Mouse (Mus musculus): ENCODE data around the gene Gm13697. TPM values are rescaled to one million over a fixed set of nuclear protein-coding genes. Genes with fewer than 3 reads are reported as not detected.
A peak's percentile ranks its signal among the peaks of the same experiment; 100 is the strongest.
"Not testable (repeated sequence)": the region's sequence is repeated elsewhere in the genome, so short reads cannot be mapped to it uniquely, and the experiment has no call there.

The Gm13697 gene
- not detected in 2 replicates for polyA plus RNA-seq (2016; fragmentation: Nextera tagmentation; extraction: Ambion mirVana)

DNA sequence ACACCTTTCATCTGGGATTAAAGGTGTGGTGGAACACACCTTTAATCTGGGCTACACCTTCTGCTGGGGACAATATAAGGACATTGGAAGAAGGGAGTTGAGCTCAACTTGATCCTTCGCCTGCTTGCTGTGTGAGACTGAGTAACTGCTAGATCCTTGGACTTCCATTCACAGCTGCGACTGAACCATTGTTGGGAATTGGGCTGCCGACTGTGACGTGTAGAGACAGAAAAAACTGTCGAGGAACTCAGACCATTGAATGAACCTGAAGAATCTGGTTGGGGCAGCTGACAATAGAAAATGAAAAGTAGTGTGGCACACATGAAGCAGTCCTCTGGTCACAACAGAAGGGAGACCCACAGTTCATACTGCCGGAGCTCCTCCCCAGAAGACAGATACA is at the start of gene Gm13697:
Gene Gm13697 (plus strand): TSS at position 301 of the 400 bp plus-strand sequence.
- H3K4me1 ChIP-seq; H3K27me3 ChIP-seq (ENCODE audit: insufficient read depth, poor library complexity, severe bottlenecking): not testable (repeated sequence)
- WGBS = no CpG with 5 or more reads among the region's 6 CpGs

DNA sequence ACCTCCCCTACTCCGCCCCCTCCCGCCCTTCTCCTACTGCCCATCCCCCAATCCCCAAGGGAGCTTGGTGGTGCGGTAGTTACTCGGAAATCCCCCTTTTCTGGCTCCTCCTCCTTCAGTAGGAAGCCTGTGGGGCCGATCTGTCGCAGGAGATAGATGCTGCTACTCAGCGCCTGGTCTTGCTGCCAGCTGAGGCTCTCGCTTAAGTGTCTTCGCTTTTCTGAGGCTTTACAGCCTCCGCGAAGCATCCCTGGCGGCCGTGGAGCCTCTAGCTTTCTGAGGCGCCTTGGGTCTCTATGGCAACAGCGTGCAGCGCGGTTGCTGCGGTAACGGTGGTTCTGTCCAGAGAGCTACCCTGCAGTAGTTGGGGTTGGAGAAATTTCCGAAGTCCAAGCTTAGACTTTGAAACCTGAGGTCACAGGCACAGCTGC is 43.6 kb upstream of the Gm13697 start, which contains the start of gene Zswim2:
Gene Zswim2 (minus strand): TSS at position 298 of the 431 bp plus-strand sequence.
- Histone ChIP-seq H3K4me1 (peaks cover 4% of the 10 kb centered on the region), H3K4me3 (peak within 1 kb of the TSS; percentile 52), H3K9me3 (no peaks in the 10 kb centered on the region), H3K27me3 (ENCODE audit: insufficient read depth, poor library complexity, severe bottlenecking) (no peaks in the 10 kb centered on the region), H3K36me3 (no peaks in the 10 kb centered on the region), H3K27ac (no peak within 1 kb of the TSS)
- DNase-seq (ENCODE audit: low spot score) = peak; percentile 81
- WGBS = 2% methylated on average over 20 of the region's 20 CpGs

More for the DNA sequence above, at the start of gene Gm13697:
- DNase-seq (ENCODE audit: low spot score); H3K4me3 ChIP-seq; H3K36me3 ChIP-seq; H3K27ac ChIP-seq; H3K9me3 ChIP-seq: not testable (repeated sequence)

DNA sequence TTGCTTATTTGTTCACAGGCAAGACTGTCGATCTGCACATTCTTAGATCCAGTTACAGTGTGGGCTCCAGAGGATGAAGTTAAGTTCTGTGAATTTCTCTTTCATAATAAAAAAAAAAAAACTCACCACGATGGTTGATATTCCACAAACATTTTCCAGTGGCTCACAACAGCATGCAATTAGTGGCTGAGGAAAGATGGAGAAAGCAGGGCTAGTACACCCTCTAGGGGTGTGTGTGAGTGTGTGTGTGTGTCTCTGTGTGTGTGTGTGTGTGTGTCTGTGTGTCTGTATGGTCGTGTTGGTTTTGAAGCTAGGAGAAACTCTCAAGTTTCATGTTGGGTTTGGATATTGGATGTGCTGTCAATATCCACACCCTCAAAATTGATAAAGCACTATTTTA is 43.2 kb upstream of the Gm13697 start:
- 53% methylated on average over 3 of the region's 3 CpGs for WGBS
- Histone ChIP-seq H3K4me3 (peak overlapping the region; percentile 52), H3K27ac (no peak overlapping the region)

DNA sequence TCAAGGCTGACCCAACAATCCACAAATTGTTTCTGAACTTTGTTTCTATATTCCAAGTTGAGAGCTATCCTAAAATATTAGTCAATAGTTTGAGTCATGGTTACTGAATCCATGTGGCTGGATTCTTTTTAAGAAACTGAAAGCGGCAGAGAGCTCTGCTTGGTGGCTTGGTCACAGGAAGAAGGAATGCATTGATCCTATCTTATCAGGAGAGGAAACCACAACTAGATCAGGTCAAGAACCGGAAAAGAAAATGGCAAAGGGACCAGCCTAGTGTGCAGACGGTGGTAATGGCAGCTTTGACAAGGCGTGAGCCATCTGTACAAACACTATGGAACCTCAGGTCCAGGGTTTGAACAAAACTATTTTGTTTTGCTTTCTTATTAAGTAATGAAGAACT is 42.8 kb upstream of the Gm13697 start:
- WGBS = 38% methylated on average over 4 of the region's 4 CpGs

More for the DNA sequence above, 43.2 kb upstream of the Gm13697 start:
- Histone ChIP-seq H3K27me3 (ENCODE audit: insufficient read depth, poor library complexity, severe bottlenecking) (no peaks in the 10 kb centered on the region), H3K36me3 (no peaks in the 10 kb centered on the region), H3K9me3 (no peaks in the 10 kb centered on the region), H3K4me1 (peaks cover 4% of the 10 kb centered on the region)
- no peak for DNase-seq (ENCODE audit: low spot score)

DNA sequence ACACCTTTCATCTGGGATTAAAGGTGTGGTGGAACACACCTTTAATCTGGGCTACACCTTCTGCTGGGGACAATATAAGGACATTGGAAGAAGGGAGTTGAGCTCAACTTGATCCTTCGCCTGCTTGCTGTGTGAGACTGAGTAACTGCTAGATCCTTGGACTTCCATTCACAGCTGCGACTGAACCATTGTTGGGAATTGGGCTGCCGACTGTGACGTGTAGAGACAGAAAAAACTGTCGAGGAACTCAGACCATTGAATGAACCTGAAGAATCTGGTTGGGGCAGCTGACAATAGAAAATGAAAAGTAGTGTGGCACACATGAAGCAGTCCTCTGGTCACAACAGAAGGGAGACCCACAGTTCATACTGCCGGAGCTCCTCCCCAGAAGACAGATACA is 29.1 kb upstream of the Gm13697 start, which contains the start of gene Gm13698:
Gene Gm13698 (plus strand): TSS at position 301 of the 400 bp plus-strand sequence.
- not testable (repeated sequence) for H3K4me3 ChIP-seq; H3K4me1 ChIP-seq; H3K27me3 ChIP-seq (ENCODE audit: insufficient read depth, poor library complexity, severe bottlenecking); H3K36me3 ChIP-seq; DNase-seq (ENCODE audit: low spot score); H3K9me3 ChIP-seq; H3K27ac ChIP-seq
- no CpG with 5 or more reads among the region's 6 CpGs for WGBS

More for the DNA sequence above, 42.8 kb upstream of the Gm13697 start:
- Histone ChIP-seq H3K4me1 (peaks cover 4% of the 10 kb centered on the region), H3K36me3 (no peaks in the 10 kb centered on the region), H3K4me3 (no peak overlapping the region), H3K27ac (no peak overlapping the region), H3K27me3 (ENCODE audit: insufficient read depth, poor library complexity, severe bottlenecking) (no peaks in the 10 kb centered on the region), H3K9me3 (no peaks in the 10 kb centered on the region)
- DNase-seq (ENCODE audit: low spot score) = no peak

DNA sequence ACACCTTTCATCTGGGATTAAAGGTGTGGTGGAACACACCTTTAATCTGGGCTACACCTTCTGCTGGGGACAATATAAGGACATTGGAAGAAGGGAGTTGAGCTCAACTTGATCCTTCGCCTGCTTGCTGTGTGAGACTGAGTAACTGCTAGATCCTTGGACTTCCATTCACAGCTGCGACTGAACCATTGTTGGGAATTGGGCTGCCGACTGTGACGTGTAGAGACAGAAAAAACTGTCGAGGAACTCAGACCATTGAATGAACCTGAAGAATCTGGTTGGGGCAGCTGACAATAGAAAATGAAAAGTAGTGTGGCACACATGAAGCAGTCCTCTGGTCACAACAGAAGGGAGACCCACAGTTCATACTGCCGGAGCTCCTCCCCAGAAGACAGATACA is 23.3 kb upstream of the Gm13697 start, which contains the start of gene Gm13693:
Gene Gm13693 (plus strand): TSS at position 301 of the 400 bp plus-strand sequence.
- not testable (repeated sequence) for H3K4me1 ChIP-seq; H3K9me3 ChIP-seq; H3K4me3 ChIP-seq; DNase-seq (ENCODE audit: low spot score); H3K36me3 ChIP-seq; H3K27me3 ChIP-seq (ENCODE audit: insufficient read depth, poor library complexity, severe bottlenecking); H3K27ac ChIP-seq
- WGBS = no CpG with 5 or more reads among the region's 6 CpGs

DNA sequence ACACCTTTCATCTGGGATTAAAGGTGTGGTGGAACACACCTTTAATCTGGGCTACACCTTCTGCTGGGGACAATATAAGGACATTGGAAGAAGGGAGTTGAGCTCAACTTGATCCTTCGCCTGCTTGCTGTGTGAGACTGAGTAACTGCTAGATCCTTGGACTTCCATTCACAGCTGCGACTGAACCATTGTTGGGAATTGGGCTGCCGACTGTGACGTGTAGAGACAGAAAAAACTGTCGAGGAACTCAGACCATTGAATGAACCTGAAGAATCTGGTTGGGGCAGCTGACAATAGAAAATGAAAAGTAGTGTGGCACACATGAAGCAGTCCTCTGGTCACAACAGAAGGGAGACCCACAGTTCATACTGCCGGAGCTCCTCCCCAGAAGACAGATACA is 17.5 kb upstream of the Gm13697 start, which contains the start of gene Gm13695:
Gene Gm13695 (plus strand): TSS at position 301 of the 400 bp plus-strand sequence.
- not testable (repeated sequence) for DNase-seq (ENCODE audit: low spot score); H3K36me3 ChIP-seq; H3K4me3 ChIP-seq; H3K27ac ChIP-seq; H3K4me1 ChIP-seq; H3K9me3 ChIP-seq; H3K27me3 ChIP-seq (ENCODE audit: insufficient read depth, poor library complexity, severe bottlenecking)
- no CpG with 5 or more reads among the region's 6 CpGs for WGBS

DNA sequence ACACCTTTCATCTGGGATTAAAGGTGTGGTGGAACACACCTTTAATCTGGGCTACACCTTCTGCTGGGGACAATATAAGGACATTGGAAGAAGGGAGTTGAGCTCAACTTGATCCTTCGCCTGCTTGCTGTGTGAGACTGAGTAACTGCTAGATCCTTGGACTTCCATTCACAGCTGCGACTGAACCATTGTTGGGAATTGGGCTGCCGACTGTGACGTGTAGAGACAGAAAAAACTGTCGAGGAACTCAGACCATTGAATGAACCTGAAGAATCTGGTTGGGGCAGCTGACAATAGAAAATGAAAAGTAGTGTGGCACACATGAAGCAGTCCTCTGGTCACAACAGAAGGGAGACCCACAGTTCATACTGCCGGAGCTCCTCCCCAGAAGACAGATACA is 11.7 kb upstream of the Gm13697 start, which contains the start of gene Gm13696:
Gene Gm13696 (plus strand): TSS at position 301 of the 400 bp plus-strand sequence.
- H3K9me3 ChIP-seq; DNase-seq (ENCODE audit: low spot score); H3K27me3 ChIP-seq (ENCODE audit: insufficient read depth, poor library complexity, severe bottlenecking); H3K4me3 ChIP-seq; H3K36me3 ChIP-seq; H3K27ac ChIP-seq; H3K4me1 ChIP-seq: not testable (repeated sequence)
- no CpG with 5 or more reads among the region's 6 CpGs for WGBS

DNA sequence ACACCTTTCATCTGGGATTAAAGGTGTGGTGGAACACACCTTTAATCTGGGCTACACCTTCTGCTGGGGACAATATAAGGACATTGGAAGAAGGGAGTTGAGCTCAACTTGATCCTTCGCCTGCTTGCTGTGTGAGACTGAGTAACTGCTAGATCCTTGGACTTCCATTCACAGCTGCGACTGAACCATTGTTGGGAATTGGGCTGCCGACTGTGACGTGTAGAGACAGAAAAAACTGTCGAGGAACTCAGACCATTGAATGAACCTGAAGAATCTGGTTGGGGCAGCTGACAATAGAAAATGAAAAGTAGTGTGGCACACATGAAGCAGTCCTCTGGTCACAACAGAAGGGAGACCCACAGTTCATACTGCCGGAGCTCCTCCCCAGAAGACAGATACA is 5.9 kb upstream of the Gm13697 start, which contains the start of gene Gm13694:
Gene Gm13694 (plus strand): TSS at position 301 of the 400 bp plus-strand sequence.
- not testable (repeated sequence) for H3K9me3 ChIP-seq; H3K4me3 ChIP-seq; H3K36me3 ChIP-seq; H3K27ac ChIP-seq; DNase-seq (ENCODE audit: low spot score); H3K27me3 ChIP-seq (ENCODE audit: insufficient read depth, poor library complexity, severe bottlenecking); H3K4me1 ChIP-seq
- WGBS = no CpG with 5 or more reads among the region's 6 CpGs

DNA sequence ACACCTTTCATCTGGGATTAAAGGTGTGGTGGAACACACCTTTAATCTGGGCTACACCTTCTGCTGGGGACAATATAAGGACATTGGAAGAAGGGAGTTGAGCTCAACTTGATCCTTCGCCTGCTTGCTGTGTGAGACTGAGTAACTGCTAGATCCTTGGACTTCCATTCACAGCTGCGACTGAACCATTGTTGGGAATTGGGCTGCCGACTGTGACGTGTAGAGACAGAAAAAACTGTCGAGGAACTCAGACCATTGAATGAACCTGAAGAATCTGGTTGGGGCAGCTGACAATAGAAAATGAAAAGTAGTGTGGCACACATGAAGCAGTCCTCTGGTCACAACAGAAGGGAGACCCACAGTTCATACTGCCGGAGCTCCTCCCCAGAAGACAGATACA is 5.7 kb downstream of the Gm13697 start, which contains the start of gene Gm13691:
Gene Gm13691 (plus strand): TSS at position 301 of the 400 bp plus-strand sequence.
- H3K9me3 ChIP-seq; H3K4me3 ChIP-seq; H3K27me3 ChIP-seq (ENCODE audit: insufficient read depth, poor library complexity, severe bottlenecking); H3K27ac ChIP-seq; H3K36me3 ChIP-seq; H3K4me1 ChIP-seq; DNase-seq (ENCODE audit: low spot score): not testable (repeated sequence)
- WGBS = no CpG with 5 or more reads among the region's 6 CpGs

DNA sequence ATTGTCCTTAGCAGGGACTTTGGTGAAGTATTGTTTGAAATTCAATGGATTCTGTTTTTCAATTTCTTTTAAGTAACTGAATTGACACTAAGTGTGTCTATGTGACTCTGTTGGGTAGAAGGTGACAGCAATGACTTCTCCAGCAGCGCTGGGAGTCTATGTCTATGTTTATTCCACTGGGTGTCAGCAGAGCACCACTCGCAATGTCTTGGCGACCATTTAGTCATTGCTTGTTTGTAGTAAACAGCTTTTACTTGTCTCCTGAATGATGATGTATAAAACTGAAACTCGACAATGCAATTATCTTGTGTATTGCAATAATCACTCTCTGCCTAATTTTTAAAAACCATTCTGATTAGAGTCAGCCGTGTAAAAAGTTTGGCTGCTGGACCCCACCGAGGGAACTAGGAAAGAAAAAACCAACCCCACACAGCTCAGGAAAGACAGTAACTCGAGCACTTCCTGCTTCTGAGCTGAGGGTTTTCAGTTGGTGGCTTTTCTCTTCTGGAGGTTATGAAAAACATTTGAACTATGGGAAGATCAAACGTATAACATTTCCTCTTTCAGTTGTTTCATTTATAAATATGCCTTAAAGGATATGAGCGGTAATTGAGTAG is 9.2 kb downstream of the Gm13697 start:
- H3K27ac ChIP-seq; DNase-seq (ENCODE audit: low spot score); H3K36me3 ChIP-seq; H3K9me3 ChIP-seq; H3K4me3 ChIP-seq; H3K27me3 ChIP-seq (ENCODE audit: insufficient read depth, poor library complexity, severe bottlenecking); H3K4me1 ChIP-seq: not testable (repeated sequence)
- 52% methylated on average over 8 of the region's 9 CpGs for WGBS

DNA sequence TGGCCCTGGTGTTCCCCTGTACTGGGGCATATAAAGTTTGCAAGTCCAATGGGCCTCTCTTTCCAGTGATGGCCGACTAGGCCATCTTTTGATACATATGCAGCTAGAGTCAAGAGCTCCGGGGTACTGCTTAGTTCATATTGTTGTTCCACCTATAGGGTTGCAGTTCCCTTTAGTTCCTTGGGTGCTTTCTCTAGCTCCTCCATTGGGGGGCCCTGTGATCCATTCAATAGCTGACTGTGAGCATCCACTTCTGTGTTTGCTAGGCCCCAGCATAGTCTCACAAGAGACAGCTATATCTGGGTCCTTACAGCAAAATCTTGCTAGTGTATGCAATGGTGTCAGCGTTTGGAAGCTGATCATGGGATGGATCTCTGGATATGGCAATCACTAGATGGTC is 10.0 kb downstream of the Gm13697 start:
- H3K9me3 ChIP-seq; H3K27ac ChIP-seq; H3K27me3 ChIP-seq (ENCODE audit: insufficient read depth, poor library complexity, severe bottlenecking); H3K36me3 ChIP-seq; H3K4me3 ChIP-seq; DNase-seq (ENCODE audit: low spot score); H3K4me1 ChIP-seq: not testable (repeated sequence)
- WGBS = 71% methylated on average over 1 of the region's 3 CpGs

DNA sequence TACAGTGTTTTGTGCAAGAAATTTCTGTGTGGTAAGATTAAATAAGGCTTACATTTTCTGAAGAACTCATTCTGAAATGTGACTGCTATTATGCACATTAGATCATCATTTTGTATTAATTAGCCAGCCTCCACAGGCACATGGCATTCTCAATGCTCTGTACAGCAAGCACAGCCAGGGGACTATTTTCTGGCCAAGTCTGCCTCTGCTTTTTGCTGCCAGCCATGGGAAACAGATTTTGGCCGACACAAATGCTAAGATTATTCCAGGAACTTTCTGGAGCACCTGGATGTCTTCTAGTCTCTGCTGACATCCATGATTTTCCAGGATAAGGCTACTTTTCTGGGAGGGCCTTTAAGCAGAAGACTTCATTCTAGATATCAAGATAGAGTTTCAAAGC is 24.4 kb downstream of the Gm13697 start:
- Histone ChIP-seq H3K4me3 (no peak overlapping the region), H3K4me1 (no peaks in the 10 kb centered on the region), H3K27me3 (ENCODE audit: insufficient read depth, poor library complexity, severe bottlenecking) (no peaks in the 10 kb centered on the region), H3K9me3 (no peaks in the 10 kb centered on the region), H3K27ac (no peak overlapping the region), H3K36me3 (no peaks in the 10 kb centered on the region)
- no peak for DNase-seq (ENCODE audit: low spot score)
- WGBS = 48% methylated on average over 1 of the region's 1 CpGs
